Mouse (Mus musculus): ENCODE results near the gene Pdzk1. TPM values are rescaled to one million over a fixed set of nuclear protein-coding genes. Genes with fewer than 3 reads are reported as not detected.

Pdzk1 gene
- polyA plus RNA-seq, 1 experiment from 2014 or later: not detected

DNA sequence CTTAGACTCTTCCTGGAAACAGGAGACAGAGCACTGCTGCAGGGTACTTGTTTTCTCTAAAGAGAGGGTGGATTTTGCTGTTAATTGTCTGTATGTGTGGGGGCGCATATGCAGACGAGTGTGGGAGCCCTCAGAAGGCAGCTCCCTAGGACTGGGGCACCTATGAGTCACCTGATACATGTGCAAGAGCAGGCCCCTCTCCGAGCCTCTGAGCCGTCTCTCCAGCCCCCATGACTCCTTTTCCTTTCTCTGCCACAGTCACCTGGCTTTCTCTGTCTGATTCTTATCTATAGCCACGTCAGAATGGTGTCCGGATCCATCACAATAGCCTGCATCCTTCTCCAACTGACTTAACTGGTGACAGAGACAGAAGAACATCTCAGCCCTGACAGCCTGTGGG lies 52.5 kb downstream of the Pdzk1 start:
- ATAC-seq (replicated peaks; ENCODE audit: low FRiP score) (no peak), DNase-seq (ENCODE audit: low spot score) (no peak)
- Histone ChIP-seq H3K27ac (ENCODE audit: low read depth, low read length) (no peak overlapping the region), H3K4me1 (replicated peaks; ENCODE audit: control insufficient read depth, insufficient read depth, low read length) (no peaks in the 10 kb centered on the region), H3K27me3 (ENCODE audit: control insufficient read depth, insufficient read depth, low read length) (no peaks in the 10 kb centered on the region), H3K9ac (ENCODE audit: low read length) (no peak overlapping the region), H3K4me2 (ENCODE audit: low read depth, low read length, severe bottlenecking) (no peak overlapping the region), H3K36me3 (ENCODE audit: control insufficient read depth, insufficient read depth, low read length) (no peaks in the 10 kb centered on the region; the same call in 1 of the 2 replicates), H3K9me3 (ENCODE audit: control insufficient read depth, low read length) (no peaks in the 10 kb centered on the region), H3K4me3 (ENCODE audit: low read depth, low read length) (no peak overlapping the region)
- WGBS: 87% methylated on average over 6 of the region's 6 CpGs

DNA sequence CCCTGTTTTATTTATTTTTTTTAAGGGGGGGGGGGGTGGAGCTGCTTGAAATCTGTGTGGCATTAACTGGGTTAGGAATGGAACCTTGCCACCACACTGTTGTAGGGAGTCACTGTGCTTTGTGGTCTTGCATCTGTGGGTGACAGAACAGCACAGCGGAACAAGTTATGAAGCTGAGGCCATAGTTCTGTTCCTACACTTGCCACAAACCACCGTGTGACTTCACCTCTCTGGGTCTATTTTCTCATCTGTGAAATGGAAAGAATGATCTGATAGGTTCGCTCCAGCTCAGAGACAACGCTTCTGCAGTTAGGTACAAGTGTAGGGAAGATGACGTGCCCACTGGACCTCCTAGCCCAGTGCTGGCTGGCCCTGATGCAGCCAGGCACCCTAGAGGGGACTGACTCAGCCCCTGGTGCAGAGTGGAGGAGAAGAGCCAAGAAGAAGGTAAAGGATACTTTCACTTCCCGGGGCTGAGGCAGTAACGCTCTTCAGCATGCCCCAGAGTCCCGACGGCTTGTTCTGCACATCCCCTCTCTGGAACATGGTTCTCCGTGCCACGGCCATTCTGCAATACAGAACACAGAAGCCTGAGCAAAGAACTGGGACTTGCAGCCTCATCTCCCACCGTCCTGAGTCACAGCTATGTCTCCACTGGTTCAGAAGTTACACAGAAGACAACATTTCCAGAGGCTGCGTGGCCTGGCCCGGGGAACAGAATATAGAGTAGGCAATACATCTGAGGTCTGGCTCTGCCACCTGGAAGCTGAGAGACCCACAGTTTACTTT lies 53.2 kb downstream of the Pdzk1 start:
- ATAC-seq (replicated peaks; ENCODE audit: low FRiP score) (no peak), DNase-seq (ENCODE audit: low spot score) (no peak)
- Histone ChIP-seq H3K9me3 (ENCODE audit: control insufficient read depth, low read length) (no peaks in the 10 kb centered on the region), H3K9ac (ENCODE audit: low read length) (no peak overlapping the region), H3K4me2 (ENCODE audit: low read depth, low read length, severe bottlenecking) (no peak overlapping the region), H3K4me1 (replicated peaks; ENCODE audit: control insufficient read depth, insufficient read depth, low read length) (no peaks in the 10 kb centered on the region), H3K36me3 (ENCODE audit: control insufficient read depth, insufficient read depth, low read length) (no peaks in the 10 kb centered on the region; the same call in 1 of the 2 replicates), H3K27me3 (ENCODE audit: control insufficient read depth, insufficient read depth, low read length) (no peaks in the 10 kb centered on the region), H3K27ac (ENCODE audit: low read depth, low read length) (no peak overlapping the region), H3K4me3 (ENCODE audit: low read depth, low read length) (no peak overlapping the region)
- WGBS: 96% methylated on average over 14 of the region's 14 CpGs

DNA sequence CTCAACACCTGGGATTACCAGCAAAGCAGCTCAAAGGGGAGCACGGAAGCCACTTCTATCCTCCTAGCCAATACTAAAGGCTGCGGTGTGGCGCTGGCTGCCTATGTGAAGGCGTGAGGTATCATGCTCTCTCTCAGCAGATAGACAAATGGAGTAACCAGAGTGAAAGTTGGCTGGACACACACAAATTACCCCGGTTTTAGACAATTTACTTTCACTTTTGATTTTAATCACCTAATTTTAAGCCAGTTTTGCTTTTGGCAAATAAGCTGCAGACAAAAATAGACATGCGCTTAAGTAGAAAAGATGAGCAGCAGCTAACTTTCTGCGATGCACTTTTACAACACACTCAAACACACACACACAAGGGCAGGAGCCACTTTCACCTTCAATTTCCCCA lies 54.6 kb downstream of the Pdzk1 start:
- Histone ChIP-seq H3K4me1 (replicated peaks; ENCODE audit: control insufficient read depth, insufficient read depth, low read length) (no peaks in the 10 kb centered on the region), H3K4me3 (ENCODE audit: low read depth, low read length) (no peak overlapping the region), H3K27me3 (ENCODE audit: control insufficient read depth, insufficient read depth, low read length) (no peaks in the 10 kb centered on the region), H3K9ac (ENCODE audit: low read length) (no peak overlapping the region), H3K36me3 (ENCODE audit: control insufficient read depth, insufficient read depth, low read length) (no peaks in the 10 kb centered on the region; the same call in 1 of the 2 replicates), H3K9me3 (ENCODE audit: control insufficient read depth, low read length) (no peaks in the 10 kb centered on the region), H3K27ac (ENCODE audit: low read depth, low read length) (no peak overlapping the region), H3K4me2 (ENCODE audit: low read depth, low read length, severe bottlenecking) (no peak overlapping the region)
- ATAC-seq (replicated peaks; ENCODE audit: low FRiP score) (no peak), DNase-seq (ENCODE audit: low spot score) (no peak)
- 95% methylated on average over 7 of the region's 7 CpGs for WGBS

DNA sequence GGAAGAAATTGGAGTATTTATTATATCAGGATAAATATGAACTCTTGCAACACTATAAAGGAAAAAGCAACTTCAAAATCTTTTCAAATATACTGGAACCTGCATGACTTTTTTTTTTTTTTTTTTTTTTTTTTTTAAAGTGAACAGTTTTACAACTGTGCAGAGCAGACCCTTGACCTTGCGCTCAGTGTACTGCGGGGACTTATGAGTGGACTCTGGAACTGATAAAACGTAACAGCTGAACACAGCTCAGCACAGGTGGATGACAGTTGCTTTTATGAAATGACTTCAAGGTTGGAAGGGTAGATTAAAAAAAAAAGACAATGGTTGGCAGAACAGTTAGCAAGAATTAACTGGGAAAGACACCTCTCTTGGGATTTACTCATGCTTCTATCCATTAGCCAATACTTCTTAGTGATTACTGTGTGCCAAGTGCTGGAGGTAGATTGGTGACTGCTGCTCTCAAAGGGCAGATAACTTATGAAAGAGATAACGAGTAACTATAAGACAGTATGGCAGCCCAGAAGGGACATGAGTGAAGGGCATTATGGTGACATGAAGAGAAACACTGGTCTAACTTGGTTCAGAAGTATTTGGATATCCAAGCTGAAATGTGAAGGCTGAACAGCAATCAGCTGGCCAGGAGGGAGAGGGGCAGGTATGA lies 73.4 kb downstream of the Pdzk1 start:
- H3K9me3 ChIP-seq (ENCODE audit: control insufficient read depth, low read length): no peaks in the 10 kb centered on the region
- no peak overlapping the region for H3K27ac ChIP-seq (ENCODE audit: low read depth, low read length)
- no peak overlapping the region for H3K4me3 ChIP-seq (ENCODE audit: low read depth, low read length)
- H3K36me3 ChIP-seq (ENCODE audit: control insufficient read depth, insufficient read depth, low read length): no peaks in the 10 kb centered on the region
- WGBS: 93% methylated on average over 4 of the region's 4 CpGs
- H3K9ac ChIP-seq (ENCODE audit: low read length): no peak overlapping the region
- peaks cover 5% of the 10 kb centered on the region; the same call in 1 of the 2 replicates for H3K4me1 ChIP-seq (replicated peaks; ENCODE audit: control insufficient read depth, insufficient read depth, low read length)
- DNase-seq (ENCODE audit: low spot score): no peak
- H3K27me3 ChIP-seq (ENCODE audit: control insufficient read depth, insufficient read depth, low read length): no peaks in the 10 kb centered on the region; the same call in 1 of the 2 replicates
- no peak for ATAC-seq (replicated peaks; ENCODE audit: low FRiP score)
- no peak overlapping the region for H3K4me2 ChIP-seq (ENCODE audit: low read depth, low read length, severe bottlenecking)

DNA sequence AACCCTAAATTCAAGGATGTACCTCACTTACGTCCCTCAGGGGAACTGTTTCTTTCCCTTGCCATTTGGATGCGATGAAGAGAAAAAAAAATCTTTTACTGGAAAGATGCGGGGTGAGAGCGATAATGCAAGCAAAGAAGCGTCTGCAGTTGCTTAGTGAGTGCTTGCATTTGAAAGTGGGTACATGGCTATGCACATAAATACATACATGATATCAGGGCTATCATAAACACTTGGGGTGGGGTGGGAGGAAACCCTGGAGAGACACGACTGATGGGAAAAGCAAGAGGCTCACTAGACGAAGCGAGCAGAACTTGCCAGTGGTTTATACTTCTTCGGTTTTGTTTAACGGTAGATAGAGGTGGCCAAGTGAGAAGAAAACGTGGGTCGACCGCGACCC lies 75.3 kb downstream of the Pdzk1 start, which contains the start of gene Gja5:
Gja5 (plus strand) TSS at position 301 of the 400 bp plus-strand sequence.
- peaks cover 5% of the 10 kb centered on the region; the same call in 1 of the 2 replicates for H3K4me1 ChIP-seq (replicated peaks; ENCODE audit: control insufficient read depth, insufficient read depth, low read length)
- 14% methylated on average over 14 of the region's 14 CpGs for WGBS
- ATAC-seq (replicated peaks; ENCODE audit: low FRiP score) (no peak), DNase-seq (ENCODE audit: low spot score) (no peak)
- no peak within 1 kb of the TSS for H3K27ac ChIP-seq (ENCODE audit: low read depth, low read length)
- no peaks in the 10 kb centered on the region for H3K36me3 ChIP-seq (ENCODE audit: control insufficient read depth, insufficient read depth, low read length)
- H3K9ac ChIP-seq (ENCODE audit: low read length): peak within 1 kb of the TSS; percentile 87
- peaks cover 2% of the 10 kb centered on the region; the same call in 1 of the 2 replicates for H3K27me3 ChIP-seq (ENCODE audit: control insufficient read depth, insufficient read depth, low read length)
- H3K4me3 ChIP-seq (ENCODE audit: low read depth, low read length): peak within 1 kb of the TSS; percentile 95
- peak within 1 kb of the TSS; percentile 96 for H3K4me2 ChIP-seq (ENCODE audit: low read depth, low read length, severe bottlenecking)
- H3K9me3 ChIP-seq (ENCODE audit: control insufficient read depth, low read length): no peaks in the 10 kb centered on the region

DNA sequence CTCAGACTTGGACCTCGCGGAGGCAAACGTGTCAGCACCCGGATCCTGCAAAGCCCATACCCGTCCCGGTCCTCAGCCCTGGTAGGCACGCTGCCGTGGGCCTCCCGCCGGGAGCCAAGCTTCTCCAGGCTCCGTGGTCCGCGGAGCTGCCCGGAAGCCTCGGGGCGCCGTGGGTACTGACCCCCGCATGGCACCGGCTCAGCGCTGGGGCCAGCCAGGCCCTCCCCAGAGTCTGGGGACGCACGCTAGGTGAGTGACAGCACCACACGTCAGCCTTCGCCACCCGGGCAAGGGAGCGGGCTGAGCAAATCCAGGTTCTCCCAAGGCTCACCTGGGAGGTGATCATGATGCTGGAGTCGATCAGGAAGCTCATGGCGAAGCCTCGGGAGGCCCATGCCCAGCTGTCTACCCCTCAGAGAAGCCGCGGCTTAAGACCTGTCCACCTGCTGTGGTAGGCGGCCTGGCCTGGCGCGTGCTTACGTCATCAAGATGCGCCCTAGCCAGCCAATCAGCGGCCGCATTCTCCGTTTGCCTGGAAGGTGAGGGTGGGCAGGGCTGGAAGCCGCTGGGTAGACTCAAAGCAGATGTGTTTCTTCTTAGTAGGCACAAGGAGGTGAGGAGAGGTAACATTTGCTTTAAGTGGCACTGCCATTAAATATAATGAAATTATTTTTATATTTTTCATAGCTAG lies 75.9 kb downstream of the Pdzk1 start, which contains the start of gene Gpr89:
Gpr89 (minus strand) TSS at position 496 of the 691 bp plus-strand sequence.
- DNase-seq (ENCODE audit: low spot score): peak; percentile 97
- Histone ChIP-seq H3K27ac (ENCODE audit: low read depth, low read length) (no peak within 1 kb of the TSS), H3K36me3 (ENCODE audit: control insufficient read depth, insufficient read depth, low read length) (no peaks in the 10 kb centered on the region), H3K4me1 (replicated peaks; ENCODE audit: control insufficient read depth, insufficient read depth, low read length) (peaks cover 5% of the 10 kb centered on the region; the same call in 1 of the 2 replicates), H3K9me3 (ENCODE audit: control insufficient read depth, low read length) (no peaks in the 10 kb centered on the region), H3K4me3 (ENCODE audit: low read depth, low read length) (peak within 1 kb of the TSS; percentile 95), H3K4me2 (ENCODE audit: low read depth, low read length, severe bottlenecking) (peak within 1 kb of the TSS; percentile 96), H3K27me3 (ENCODE audit: control insufficient read depth, insufficient read depth, low read length) (peaks cover 2% of the 10 kb centered on the region; the same call in 1 of the 2 replicates), H3K9ac (ENCODE audit: low read length) (peak within 1 kb of the TSS; percentile 87)
- WGBS: under 1% methylated on average over 40 of the region's 40 CpGs
- peak; percentile 98 for ATAC-seq (replicated peaks; ENCODE audit: low FRiP score)

DNA sequence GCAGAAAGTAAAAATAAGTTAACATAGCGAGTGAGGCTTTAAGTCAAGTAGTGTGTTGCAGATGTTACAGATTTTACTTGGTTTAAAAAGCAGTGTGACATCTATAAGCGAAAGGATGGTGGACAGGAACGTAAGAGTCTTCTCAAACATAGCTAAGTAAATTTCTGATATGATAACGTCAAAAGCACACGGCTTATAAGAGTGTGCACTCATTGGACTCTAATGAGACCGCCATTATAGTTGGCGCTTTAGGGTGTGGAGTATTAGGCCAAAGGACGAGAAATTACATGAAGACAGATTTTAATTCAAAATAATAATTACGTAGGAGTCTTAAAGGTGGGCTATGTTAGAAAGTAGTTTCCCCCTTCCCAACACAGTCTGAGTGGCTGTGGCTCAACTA lies 76.5 kb downstream of the Pdzk1 start:
- peak overlapping the region; percentile 96 for H3K4me2 ChIP-seq (ENCODE audit: low read depth, low read length, severe bottlenecking)
- WGBS: 46% methylated on average over 9 of the region's 9 CpGs
- H3K36me3 ChIP-seq (ENCODE audit: control insufficient read depth, insufficient read depth, low read length): no peaks in the 10 kb centered on the region
- H3K27me3 ChIP-seq (ENCODE audit: control insufficient read depth, insufficient read depth, low read length): peaks cover 2% of the 10 kb centered on the region; the same call in 1 of the 2 replicates
- peaks cover 5% of the 10 kb centered on the region; the same call in 1 of the 2 replicates for H3K4me1 ChIP-seq (replicated peaks; ENCODE audit: control insufficient read depth, insufficient read depth, low read length)
- no peak overlapping the region for H3K27ac ChIP-seq (ENCODE audit: low read depth, low read length)
- ATAC-seq (replicated peaks; ENCODE audit: low FRiP score) (peak; percentile 57), DNase-seq (ENCODE audit: low spot score) (no peak)
- peak overlapping the region; percentile 87 for H3K9ac ChIP-seq (ENCODE audit: low read length)
- H3K4me3 ChIP-seq (ENCODE audit: low read depth, low read length): peak overlapping the region; percentile 95
- H3K9me3 ChIP-seq (ENCODE audit: control insufficient read depth, low read length): no peaks in the 10 kb centered on the region

Data from forebrain, embryonic 11.5 days (tissue).